ENCODE assay signal across 8 mouse cellular contexts in the genomic region with DNA sequence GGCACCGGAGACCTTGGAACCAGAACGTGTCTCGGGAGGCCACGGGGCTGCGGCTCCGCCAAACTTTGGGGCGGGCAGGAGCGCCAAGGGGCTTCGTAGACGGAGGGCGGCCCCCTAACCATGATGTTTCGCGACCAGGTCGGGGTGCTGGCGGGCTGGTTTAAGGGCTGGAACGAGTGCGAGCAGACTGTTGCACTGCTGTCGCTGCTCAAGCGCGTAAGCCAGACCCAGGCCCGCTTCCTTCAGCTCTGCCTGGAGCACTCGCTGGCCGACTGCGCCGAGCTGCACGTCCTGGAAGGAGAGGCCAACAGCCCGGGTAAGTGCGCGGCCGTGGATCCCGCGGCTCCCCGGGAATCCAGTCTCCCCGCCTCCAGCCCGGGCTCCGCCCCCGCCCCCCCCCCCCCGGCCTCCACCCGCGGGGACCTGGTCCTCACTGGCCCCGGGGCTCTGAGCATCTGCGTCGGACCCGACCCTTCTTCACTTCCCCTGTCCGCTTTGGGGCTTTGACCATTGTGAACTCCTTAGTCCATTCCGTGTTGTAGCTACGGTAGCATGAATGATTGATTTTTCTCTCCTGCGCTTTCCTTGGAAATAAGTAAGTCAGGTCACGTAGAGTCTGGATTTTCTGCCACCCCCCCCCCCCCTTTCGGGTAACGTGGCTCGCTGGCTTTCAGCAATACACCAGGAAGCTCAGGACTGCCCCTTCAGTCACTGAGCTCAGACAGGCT. TPM values are rescaled to one million over a fixed set of nuclear protein-coding genes. Genes with fewer than 3 reads are reported as not detected.
A peak's percentile ranks its signal among the peaks of the same experiment; 100 is the strongest.
DNase-seq lines count a peak whose midpoint lies in the region; ATAC-seq lines count a peak whose summit lies in the region.

No protein-coding gene starts in this region.

- peak; percentile 32 for ATAC-seq in lung, embryonic 16.5 days (ENCODE audit: low read depth)

- H3K36me3 ChIP-seq in hindbrain, embryonic 10.5 days, result 0 out of 2 replicates have a peak, but pooled peaks cover 6% of the 10 kb centered on the region
- H3K36me3 ChIP-seq in lung, embryonic 16.5 days (ENCODE audit: control insufficient read depth, insufficient read depth, low read length), result no peaks in the 10 kb centered on the region

- no peaks in the 10 kb centered on the region for H3K9me3 ChIP-seq in hindbrain, embryonic 10.5 days
- H3K9me3 ChIP-seq in lung, embryonic 16.5 days (ENCODE audit: control insufficient read depth, low read length), result no peaks in the 10 kb centered on the region

- peak overlapping the region; percentile 95 for H3K4me2 ChIP-seq in lung, embryonic 16.5 days (ENCODE audit: low read depth, low read length)

- WGBS in hindbrain, embryonic 10.5 days, result under 1% methylated on average over 49 of the region's 52 CpGs
- WGBS in lung, embryonic 16.5 days, result under 1% methylated on average over 39 of the region's 52 CpGs

- peak overlapping the region; percentile 72 for H3K4me3 ChIP-seq in hindbrain, embryonic 10.5 days
- H3K4me3 ChIP-seq in lung, embryonic 16.5 days (ENCODE audit: low read length), result peak overlapping the region; percentile 76

- peak overlapping the region; percentile 90 for H3K27ac ChIP-seq in hindbrain, embryonic 10.5 days
- H3K27ac ChIP-seq in lung, embryonic 16.5 days (ENCODE audit: low read length), result peak overlapping the region; percentile 86

- peaks cover 27% of the 10 kb centered on the region for H3K27me3 ChIP-seq in hindbrain, embryonic 10.5 days (ENCODE audit: insufficient read depth, poor library complexity, severe bottlenecking)
- H3K27me3 ChIP-seq in lung, embryonic 16.5 days (ENCODE audit: control insufficient read depth, insufficient read depth, low read depth, low read length), result no peaks in the 10 kb centered on the region

- peak overlapping the region; percentile 72 for H3K9ac ChIP-seq in lung, embryonic 16.5 days (ENCODE audit: low read length)

- DNase-seq in NIH3T3 (ENCODE audit: low read depth), result peak; percentile 75
- peak; percentile 61 for DNase-seq in cerebellum, adult 9-10 months
- DNase-seq in frontal cortex, postnatal 10 days (ENCODE audit: low spot score in 2 of 2), result peak; percentile 38 to 62
- peak; percentile 81 for DNase-seq in hindbrain, embryonic 10.5 days (ENCODE audit: low spot score)
- DNase-seq in layer of hippocampus, postnatal 10 days (ENCODE audit: low spot score in 2 of 2), result peak; percentile 66 to 70
- peak; percentile 51 for DNase-seq in right cerebral cortex, adult 18-20 months
- peak; percentile 68 for DNase-seq in yolk sac, embryonic 10.5 days (ENCODE audit: low spot score)

- H3K4me1 ChIP-seq in hindbrain, embryonic 10.5 days (replicated peaks), result peaks cover 47% of the 10 kb centered on the region
- H3K4me1 ChIP-seq in lung, embryonic 16.5 days (replicated peaks; ENCODE audit: control insufficient read depth, insufficient read depth, low read length), result peaks cover 12% of the 10 kb centered on the region; the same call in 1 of the 2 replicates

RNA-seq across cellular contexts. Expression of gene Samd4, which starts 2.2 kb away (rescaled TPM):
- polyA plus RNA-seq in hindbrain, embryonic 10.5 days (2016; fragmentation: Nextera tagmentation; extraction: Ambion mirVana), result 2.7 and 4.5 TPM in 2 replicates
- 10 to 100 TPM; 12.6 to 13.0 TPM for total RNA-seq in layer of hippocampus, postnatal 10 days (2021)
- polyA plus RNA-seq in lung, embryonic 16.5 days (2015; fragmentation: Nextera tagmentation; extraction: Ambion mirVana), result 6.2 and 6.6 TPM in 2 replicates

RNA-seq across cellular contexts. Expression of gene Cgrrf1, which starts 52.9 kb away (rescaled TPM):
- polyA plus RNA-seq in hindbrain, embryonic 10.5 days (2016; fragmentation: Nextera tagmentation; extraction: Ambion mirVana), result 34.1 and 36.8 TPM in 2 replicates
- 10 to 100 TPM; 11.0 to 12.5 TPM for total RNA-seq in layer of hippocampus, postnatal 10 days (2021)
- 48.1 and 49.0 TPM in 2 replicates for polyA plus RNA-seq in lung, embryonic 16.5 days (2015; fragmentation: Nextera tagmentation; extraction: Ambion mirVana)

Comparison
In these comparisons a context has a peak if more than half of its experiments do, and no peak if none do; other contexts are left out.
1. Peak in every context shown above with its lines: DNase-seq, ATAC-seq, H3K4me3 ChIP-seq and H3K27ac ChIP-seq.